Comparison of ENCODE assay signal across 12 mouse cellular contexts in genomic region chr16:90849262-90849661, GRCm38 (mm10). TPM values are rescaled to one million over a fixed set of nuclear protein-coding genes. Genes with fewer than 3 reads are reported as not detected.
DNase-seq lines count a peak whose midpoint lies in the region; ATAC-seq and TF ChIP-seq lines count a peak whose summit lies in the region.
"Had no signal": no experiment of that assay in that cellular context is flagged by ENCODE, and none has a peak within 500 bp of the region (broad histone marks: within the 10 kb centered on the region; RNA-seq: fewer than 3 reads in every experiment).

No protein-coding gene starts in this region.

- 0 out of 2 replicates have a peak, but pooled peaks have one; percentile 25 for ATAC-seq in granulocyte monocyte progenitor cell, adult 5-6 weeks (replicated peaks; ENCODE audit: poor library complexity, severe bottlenecking)

- TF ChIP-seq CTCF in lung, adult 2 months (IDR thresholded peaks at IDR 0.05; ENCODE audit: insufficient read depth, low read length) = no peak

- H3K4me3 ChIP-seq in lung, adult 2 months (replicated peaks; ENCODE audit: extremely low read depth, low read depth, low read length) = no peak overlapping the region
- H3K4me3 ChIP-seq: erythroblast, embryonic 14.5 days; heart, embryonic 12.5 days; liver, embryonic 13.5 days had no signal

- TF ChIP-seq POLR2A in lung, adult 2 months (IDR thresholded peaks at IDR 0.05; ENCODE audit: borderline replicate concordance, extremely low read depth, low read depth, low read length) = no peak

- peaks cover 3% of the 10 kb centered on the region; the same call in 1 of the 2 replicates for H3K4me1 ChIP-seq in lung, adult 2 months (ENCODE audit: control insufficient read depth, insufficient read depth, low read length)
- H3K4me1 ChIP-seq: liver, embryonic 13.5 days had no signal

- peak; percentile 30 for DNase-seq in adrenal gland, postnatal 10 days
- DNase-seq in adrenal gland, adult 8-10 months = no peak
- peak; percentile 30 to 62 for DNase-seq in lung, adult 18-20 months
- DNase-seq in lung, adult 2 months = no peak
- peak; percentile 47 for DNase-seq in mesoderm, embryonic 11.5 days (ENCODE audit: low read depth, low spot score)
- no peak for DNase-seq in adrenal gland, adult 2 months
- DNase-seq in spleen, adult 18-20 months = no peak
- DNase-seq: cerebellum, adult 18-20 months; liver, embryonic 13.5 days had no signal

- WGBS in lung, adult 2 months = 48% methylated on average over 12 of the region's 12 CpGs

RNA-seq across cellular contexts. Expression of gene Eva1c, which starts 22.7 kb away (rescaled TPM):
- total RNA-seq in adrenal gland, postnatal 10 days (2021) = 1 to 10 TPM; 4.3 to 4.5 TPM
- total RNA-seq in adrenal gland, adult 8-10 months (2022) = 1 to 10 TPM; 4.6 to 7.5 (median 6.1) TPM
- polyA plus RNA-seq in lung, adult 2 months (2012; rRNA removed) = 8.9 and 14.2 TPM in 2 replicates
- not detected in 2 replicates for total RNA-seq in granulocyte monocyte progenitor cell, adult 5-6 weeks (2014; fragmentation: Nextera tagmentation)
- total RNA-seq in granulocyte monocyte progenitor cell, adult 5-6 weeks (2017) = not detected in 2 replicates
- 1 to 10 TPM; 4.4 to 4.8 TPM for total RNA-seq in adrenal gland, adult 2 months (2021)
- polyA plus RNA-seq in adrenal gland, adult 2 months (2012; rRNA removed) = 7.6 and 8.9 TPM in 2 replicates

RNA-seq across cellular contexts. Expression of gene Urb1, which starts 39.0 kb away (rescaled TPM):
- total RNA-seq in adrenal gland, postnatal 10 days (2021) = 10 to 100 TPM; 11.9 to 14.3 TPM
- 10 to 100 TPM; 13.5 to 20.2 (median 15.3) TPM for total RNA-seq in adrenal gland, adult 8-10 months (2022)
- polyA plus RNA-seq in lung, adult 2 months (2012; rRNA removed) = 4.0 TPM in 2 replicates
- total RNA-seq in granulocyte monocyte progenitor cell, adult 5-6 weeks (2014; fragmentation: Nextera tagmentation) = 22.6 and 23.4 TPM in 2 replicates
- total RNA-seq in granulocyte monocyte progenitor cell, adult 5-6 weeks (2017) = 12.1 and 15.2 TPM in 2 replicates
- 10 to 100 TPM; 10.3 to 17.3 TPM for total RNA-seq in adrenal gland, adult 2 months (2021)
- polyA plus RNA-seq in adrenal gland, adult 2 months (2012; rRNA removed) = 4.5 and 4.6 TPM in 2 replicates

Comparison
In these comparisons a context has a peak if more than half of its experiments do, and no peak if none do; other contexts are left out.
1. DNase-seq: peak in adrenal gland, postnatal 10 days (single experiment), lung, adult 18-20 months (2 of 2) and mesoderm, embryonic 11.5 days (single experiment); none in adrenal gland, adult 8-10 months (single experiment), lung, adult 2 months (single experiment), adrenal gland, adult 2 months (single experiment) and spleen, adult 18-20 months (0 of 2).
2. RNA of gene Eva1c, which starts 22.7 kb away (total RNA-seq): 4.6 to 7.5 TPM in adrenal gland, adult 8-10 months, 4.4 to 4.8 TPM in adrenal gland, adult 2 months and 4.3 to 4.5 TPM in adrenal gland, postnatal 10 days; not detected in granulocyte monocyte progenitor cell, adult 5-6 weeks; every median in the first group is over 4 times any median in the second.